Mouse (Mus musculus): Measurements from ENCODE around the gene Cd3e.
A peak's percentile ranks its signal among the peaks of the same experiment; 100 is the strongest.

Cd3e gene

DNA sequence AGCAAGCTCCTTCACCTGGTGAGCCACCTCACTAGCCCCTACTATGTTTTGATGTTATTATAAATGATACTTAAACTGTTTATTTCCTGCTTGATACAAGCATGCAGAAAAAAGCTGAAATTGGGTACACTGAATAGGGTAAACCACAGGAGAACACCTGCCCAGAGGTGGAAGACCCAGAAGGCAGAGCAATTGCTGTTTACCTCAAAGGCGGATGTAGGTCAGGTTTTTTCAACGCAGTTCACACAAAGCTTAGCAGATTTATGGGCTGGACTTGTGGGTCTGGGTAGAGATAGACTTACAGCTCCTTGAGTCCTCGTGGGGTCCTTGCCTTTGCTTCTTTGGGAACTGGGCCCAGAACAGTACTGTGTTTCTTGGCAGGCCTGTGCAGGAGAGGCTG is 6.4 kb upstream of the Cd3e start:
- DNase-seq, result no peak

- DNase-seq, result no peak
Observed at GRCm38 (mm10) chr9:45014879-45015278, 5.5 kb upstream of the Cd3e start.

- no peak for DNase-seq
Observed at GRCm38 (mm10) chr9:45011291-45011690, 1.9 kb upstream of the Cd3e start.

- DNase-seq, result no peak
Observed at GRCm38 (mm10) chr9:45010461-45010860, 1.0 kb upstream of the Cd3e start.

DNA sequence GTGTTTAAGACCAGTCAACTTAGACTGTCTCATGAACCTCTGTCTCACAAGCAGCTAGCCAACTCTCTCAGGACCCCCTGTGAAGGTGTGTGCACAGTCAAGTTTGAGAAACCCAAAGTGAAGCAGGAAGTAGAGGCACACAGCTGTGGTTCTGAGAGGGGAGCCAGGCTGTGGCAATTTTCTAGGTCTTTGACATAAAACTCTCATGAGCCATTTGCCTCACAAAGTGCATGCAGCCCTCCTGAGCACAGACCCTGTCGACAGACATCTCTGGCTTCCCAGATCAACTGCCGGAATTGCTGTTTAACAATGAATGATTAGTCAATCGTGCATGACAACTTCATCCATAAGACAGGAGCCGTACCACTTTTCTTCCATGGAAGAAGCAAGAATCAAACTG is 1.1 kb downstream of the Cd3e start:
- no peak for DNase-seq

DNA sequence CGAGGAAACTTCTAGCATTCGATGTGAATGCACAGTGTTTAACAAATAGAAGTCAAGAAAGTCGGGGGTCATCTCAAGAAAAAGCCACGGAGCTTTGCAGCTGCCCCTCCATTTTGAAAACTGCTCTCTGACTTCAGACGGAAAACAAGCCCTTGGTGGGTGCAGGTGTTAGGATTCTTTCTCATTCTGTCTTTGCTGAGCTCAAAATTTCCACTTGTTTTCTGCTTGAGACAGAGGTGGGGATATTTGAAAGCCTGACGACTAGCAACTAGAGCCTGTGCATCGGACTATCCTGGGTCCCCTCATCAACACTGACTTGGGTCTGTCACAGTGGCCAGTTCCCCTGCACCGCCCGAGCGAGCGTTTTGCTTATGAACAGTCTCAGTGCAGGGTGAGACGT is 2.0 kb downstream of the Cd3e start:
- no peak for DNase-seq

DNA sequence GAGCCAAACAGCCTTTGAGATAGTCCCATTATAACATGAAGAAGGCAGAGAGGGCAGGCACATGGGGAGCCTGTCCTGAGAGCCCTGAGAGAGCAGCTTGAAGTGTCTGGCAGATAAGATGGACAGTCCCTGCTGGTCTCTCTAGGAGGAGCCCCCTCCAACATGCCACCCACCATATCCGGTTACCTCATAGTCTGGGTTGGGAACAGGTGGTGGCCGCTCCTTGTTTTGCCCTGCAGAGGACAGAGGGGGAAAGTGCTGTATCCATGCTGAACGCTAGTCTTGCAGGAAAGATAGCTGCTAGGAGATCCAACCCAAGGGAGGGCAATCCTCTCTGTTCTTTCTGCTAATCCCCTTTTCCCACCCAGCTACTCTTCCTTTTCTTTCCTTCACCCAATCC is 9.2 kb downstream of the Cd3e start:
- DNase-seq, result peak in 1 of 2 experiments; percentile 5

DNA sequence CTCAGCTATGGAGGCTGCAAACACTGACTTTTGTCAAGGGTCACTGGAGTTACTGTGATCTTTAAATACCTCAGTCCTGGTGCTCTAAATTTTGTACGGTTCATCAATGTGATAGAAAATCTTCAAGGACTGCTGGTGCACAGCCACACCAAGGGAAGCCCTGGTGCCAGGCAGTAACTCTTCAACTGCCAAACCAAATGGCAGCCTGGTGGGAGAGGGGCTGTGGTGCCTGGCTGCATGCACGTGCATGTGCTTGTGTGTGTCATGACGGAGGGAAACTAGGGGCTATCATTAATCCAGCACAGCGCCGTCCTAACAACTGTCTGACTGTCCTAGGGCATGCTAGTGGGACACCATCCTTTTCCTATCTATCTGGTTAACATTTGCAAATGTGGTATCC is 9.7 kb downstream of the Cd3e start:
- peak in 1 of 2 experiments; percentile 10 for DNase-seq

DNA sequence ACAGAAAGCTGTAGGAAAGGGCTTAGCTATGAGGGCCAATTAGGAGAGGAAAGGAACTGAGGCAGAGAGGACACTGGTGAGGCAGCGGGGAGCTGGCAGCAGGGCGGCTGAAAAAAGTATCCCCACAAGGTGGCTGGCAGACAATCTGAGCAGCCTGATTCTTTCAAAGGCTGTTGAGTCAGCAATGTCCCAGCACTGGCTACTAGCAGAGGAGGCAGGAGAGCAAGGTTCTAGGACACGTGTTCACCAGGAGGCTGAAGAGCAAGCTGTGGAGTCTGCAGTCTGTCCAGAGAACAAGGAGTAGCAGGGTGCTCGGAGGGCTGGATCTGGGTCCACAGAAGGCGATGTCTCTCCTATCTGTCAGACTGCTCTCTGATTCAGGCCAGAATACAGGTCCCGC is 10.3 kb downstream of the Cd3e start:
- DNase-seq, result peak; percentile 70 to 81

- no peak for DNase-seq
Observed at GRCm38 (mm10) chr9:44998138-44998537, 11.3 kb downstream of the Cd3e start.

DNA sequence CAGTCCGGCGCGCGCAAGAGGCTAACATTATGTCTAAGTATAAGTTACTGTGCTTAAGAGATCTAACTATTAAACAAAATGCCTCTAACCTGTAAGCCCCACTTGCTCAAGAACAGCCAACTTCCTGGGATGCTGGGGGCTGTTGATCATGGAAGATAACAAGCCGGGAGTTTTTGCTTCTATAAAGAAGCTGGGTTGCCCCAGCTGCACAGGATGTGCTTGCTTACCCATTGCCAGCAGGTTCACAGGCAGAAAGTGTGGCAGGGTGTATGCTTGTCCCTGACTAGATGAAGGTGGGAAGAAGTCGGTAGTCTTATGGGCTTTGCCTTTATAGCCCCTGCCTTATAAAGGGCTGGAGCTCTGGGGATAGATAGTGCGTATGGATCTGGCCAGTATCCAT is 12.8 kb downstream of the Cd3e start:
- DNase-seq, result no peak

- no peak for DNase-seq
Observed at GRCm38 (mm10) chr9:44994962-44995361, 14.5 kb downstream of the Cd3e start.

- no peak for DNase-seq
Observed at GRCm38 (mm10) chr9:44993268-44993667, 16.2 kb downstream of the Cd3e start.

GRCm38 (mm10) chr9:44992271-44992670 is 17.2 kb downstream of the Cd3e start:
- peak; percentile 53 to 58 for DNase-seq

GRCm38 (mm10) chr9:44991821-44992220 is 17.6 kb downstream of the Cd3e start:
- DNase-seq, result no peak

- no peak for DNase-seq
Observed at GRCm38 (mm10) chr9:44986976-44987375, 22.5 kb downstream of the Cd3e start.

DNA sequence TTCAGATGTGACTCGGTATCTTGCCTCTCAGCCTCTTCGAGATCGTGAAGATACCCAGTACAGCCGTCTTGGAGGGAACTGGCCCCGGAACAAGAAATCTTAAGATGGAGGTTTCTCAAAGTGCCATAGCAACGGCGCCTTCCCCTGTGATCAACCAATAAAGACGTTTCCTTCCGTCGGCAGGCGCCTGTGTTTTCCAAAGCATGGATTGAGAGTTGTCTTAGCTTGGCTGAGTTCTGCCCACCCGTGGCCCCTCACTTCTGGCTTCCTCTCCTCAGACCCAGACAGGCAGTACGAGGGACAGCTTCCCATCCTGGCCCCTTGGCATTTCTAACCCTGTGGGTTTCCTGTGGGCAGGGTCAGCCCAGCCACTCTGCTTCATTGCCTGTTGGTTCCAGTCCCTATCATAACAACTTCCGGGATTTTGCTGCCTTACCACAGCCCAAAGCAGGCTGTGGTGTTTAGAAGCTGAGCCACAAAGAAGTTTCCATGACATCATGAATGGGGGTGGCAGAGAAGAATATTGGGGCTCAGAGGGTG is 23.1 kb downstream of the Cd3e start:
- no peak for DNase-seq

GRCm38 (mm10) chr9:44985721-44986161 is 23.7 kb downstream of the Cd3e start:
- no peak for DNase-seq

- DNase-seq, result no peak
Observed at GRCm38 (mm10) chr9:44983001-44983400, 26.4 kb downstream of the Cd3e start.

DNA sequence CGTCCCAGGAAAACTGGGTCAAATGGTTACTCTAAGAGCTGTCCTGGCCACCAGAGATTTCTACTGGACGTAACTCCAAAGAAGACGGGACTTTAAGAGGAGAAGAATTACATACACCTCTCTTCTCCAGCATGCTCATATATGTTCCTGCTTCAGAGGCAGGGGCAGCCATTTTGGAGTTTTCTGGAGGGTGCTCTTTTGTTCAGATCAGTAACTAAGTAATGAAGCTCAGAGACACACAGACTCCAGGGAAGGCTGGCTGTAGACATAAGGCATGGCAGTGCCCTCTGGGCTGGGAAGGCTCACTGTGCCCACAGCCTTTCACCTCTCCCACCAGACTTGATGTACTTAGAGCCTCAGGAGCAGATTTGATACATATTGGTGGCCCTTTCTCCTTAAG is 26.9 kb downstream of the Cd3e start:
- DNase-seq, result no peak

GRCm38 (mm10) chr9:44982081-44982480 is 27.3 kb downstream of the Cd3e start:
- DNase-seq, result no peak

DNA sequence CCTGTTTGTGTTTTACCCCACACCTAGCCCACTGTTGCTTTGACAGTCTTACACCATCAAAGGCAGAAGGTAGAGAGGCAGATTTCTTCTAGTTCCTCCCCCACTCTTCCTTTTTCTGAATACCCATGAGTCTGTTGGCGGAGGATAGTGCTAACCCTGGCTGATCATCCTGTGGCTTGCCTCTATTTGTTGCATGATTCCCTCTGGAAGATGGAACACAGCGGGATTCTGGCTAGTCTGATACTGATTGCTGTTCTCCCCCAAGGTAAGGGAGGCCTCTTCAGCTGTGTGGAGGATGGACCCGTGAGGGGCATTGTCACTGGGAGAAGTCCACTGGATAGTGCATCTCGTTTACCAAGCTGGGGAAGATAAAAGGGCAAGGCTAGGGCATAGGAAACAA is 27.8 kb downstream of the Cd3e start, which contains the start of gene Cd3d:
Cd3d (plus strand) TSS at position 111 of the 400 bp plus-strand sequence.
- DNase-seq, result no peak

DNA sequence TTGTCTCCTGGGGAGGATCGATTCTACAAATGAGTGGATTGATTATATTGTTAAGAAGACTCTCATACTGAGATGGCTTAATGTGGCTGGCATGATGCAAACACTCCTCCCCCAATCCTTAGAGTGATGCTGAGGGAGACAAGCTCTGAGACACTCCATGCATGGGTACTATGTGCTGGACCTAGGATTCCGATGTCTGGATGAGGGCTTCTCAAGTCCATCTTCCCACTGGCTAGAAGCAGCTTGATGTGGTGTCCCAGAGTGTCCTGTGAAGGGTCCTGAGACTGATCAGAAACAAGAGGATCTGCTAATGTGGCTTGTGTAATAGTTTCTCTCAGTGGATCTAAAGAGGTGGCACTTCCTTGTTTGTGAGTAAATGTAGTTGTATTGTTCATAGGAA is 28.3 kb downstream of the Cd3e start:
- no peak for DNase-seq

GRCm38 (mm10) chr9:44980242-44980641 is 29.2 kb downstream of the Cd3e start, which contains the start of gene Cd3g:
Gene Cd3g (minus strand): TSS chr9:44980431.
- no peak for DNase-seq

DNA sequence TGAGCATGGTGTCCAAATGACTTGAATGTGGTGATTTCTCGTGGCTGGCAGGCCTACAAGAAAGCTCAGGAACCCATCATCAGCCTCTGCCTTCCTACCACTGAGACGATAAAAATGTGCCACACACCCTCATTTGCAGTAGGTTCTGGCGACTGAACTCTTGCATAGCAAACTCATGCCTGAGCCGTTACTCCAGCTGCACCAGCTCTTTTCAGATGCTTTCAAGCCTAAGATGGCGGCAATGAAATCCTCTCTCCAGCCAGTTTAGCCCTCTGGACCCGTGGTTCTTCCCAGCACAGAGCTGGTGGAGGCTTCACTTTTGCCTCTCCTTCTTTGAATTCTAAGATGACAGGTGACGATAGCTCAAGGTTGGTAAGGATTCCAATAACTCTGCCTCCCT is 29.6 kb downstream of the Cd3e start:
- no peak for DNase-seq

DNA sequence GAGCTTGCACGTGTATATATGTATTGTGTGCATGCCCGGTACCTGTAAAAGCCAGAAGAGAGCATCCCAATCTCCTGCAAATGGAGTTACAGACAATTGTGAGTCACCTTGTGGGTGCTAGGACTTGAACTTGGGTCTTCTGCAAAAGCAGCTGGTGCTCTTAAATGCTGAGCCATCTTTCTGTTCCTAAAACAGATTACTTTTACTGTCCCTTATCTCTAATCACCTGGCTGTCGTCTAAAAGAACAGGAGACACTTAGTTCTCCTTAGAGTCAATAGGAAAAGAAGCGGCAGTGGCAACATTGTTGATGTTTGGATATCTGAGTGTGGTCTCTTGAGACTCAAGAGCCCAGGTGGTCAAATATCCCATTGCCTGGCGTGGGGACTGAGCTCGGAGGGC is 31.6 kb downstream of the Cd3e start:
- DNase-seq, result no peak
